Mouse (Mus musculus) E14TG2a.4 (cell line): ENCODE results near the gene Cdk6.

Experiments used
- CTCF ChIP-seq: conservative IDR thresholded peaks from 2 replicates; pipeline ENCODE4 v1.5.1; 2014; ENCODE audit warnings: low read length
- NANOG ChIP-seq: IDR thresholded peaks from 2 replicates; pipeline ENCODE4 v1.6.1; 2014; ENCODE audit warnings: borderline replicate concordance, low read length, mixed read lengths
- POU5F1 ChIP-seq: IDR thresholded peaks from 2 replicates; pipeline ENCODE4 v1.6.1; 2014; ENCODE audit warnings: low read length, borderline replicate concordance

DNA sequence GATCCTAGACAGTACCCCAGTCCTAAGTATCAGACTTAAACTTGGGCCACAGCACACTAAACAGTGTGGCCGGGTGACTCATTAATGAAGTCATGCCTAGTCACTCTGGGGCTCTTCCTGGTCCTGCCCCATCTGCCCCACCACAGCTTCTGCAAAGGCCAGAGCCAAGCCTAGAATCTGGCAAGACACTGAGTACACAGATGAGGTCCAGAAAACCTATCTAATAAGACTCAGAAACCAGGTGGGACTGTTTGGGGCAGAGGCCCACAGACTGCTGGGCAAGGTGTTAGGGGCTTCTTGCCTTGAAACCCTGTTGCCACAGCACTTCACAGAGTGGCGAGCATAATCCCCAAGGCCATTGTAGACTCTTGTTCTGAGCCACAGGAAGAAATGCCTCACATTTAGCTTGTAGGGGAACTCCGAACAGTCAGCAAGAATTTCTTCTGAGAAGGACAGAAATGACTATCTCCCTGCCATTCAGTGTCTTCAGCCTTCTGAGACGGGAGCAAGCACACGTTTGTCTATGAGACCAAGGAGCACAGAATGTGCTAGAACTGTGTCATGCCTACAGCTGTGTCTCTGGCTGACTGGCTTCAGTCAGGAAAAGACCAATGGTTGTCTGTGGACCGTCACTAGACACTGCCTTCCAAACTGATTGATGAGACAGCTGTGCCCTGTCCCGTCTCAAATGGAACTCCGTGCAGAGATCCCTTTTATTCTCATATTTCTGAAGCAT, 153.3 kb downstream of the Cdk6 start:
- TF ChIP-seq CTCF (no peak), NANOG (no peak), POU5F1 (no peak)
